Mouse (Mus musculus) liver, adult 2 months (tissue): Measurements from ENCODE around the gene Mpg.

Experiments used
- CTCF ChIP-seq: fragments of 200-500 bp; IDR thresholded peaks from 2 replicates; pipeline ENCODE4 v1.5.1; 2011; ENCODE audit warnings: low read depth, low read length, control low read depth
- POLR2A ChIP-seq: fragments of 200-500 bp; IDR thresholded peaks from 2 replicates; pipeline ENCODE4 v1.6.1; 2011; ENCODE audit warnings: low read length, control low read depth; ENCODE audit not compliant: insufficient read depth; ENCODE audit errors: extremely low read depth

- no peak for TF ChIP-seq POLR2A
- TF ChIP-seq CTCF = no peak
Observed at GRCm38 (mm10) chr11:32186031-32186430, 40.3 kb upstream of the Mpg start.
